Mouse (Mus musculus) CH12.LX (cell line): ENCODE measurements around the gene Lrrc4b.

Experiments
- CHD1 ChIP-seq: IDR thresholded peaks from 2 replicates; pipeline ENCODE4 v1.6.1; 2012; ENCODE audit warnings: low read depth, low read length, improper control_type of control experiment, inconsistent platforms
- CTCF ChIP-seq, 2 experiments: IDR thresholded peaks in 1 of 2; conservative IDR thresholded peaks in 1 of 2; 2 replicates each; pipeline ENCODE4 v1.5.1; 2011 to 2012; ENCODE audit warnings: low read depth in 2 of 2, low read length in 2 of 2, improper control_type of control experiment in 1 of 2, inconsistent platforms in 1 of 2, mild to moderate bottlenecking in 1 of 2, moderate library complexity in 1 of 2
- E2F4 ChIP-seq: IDR thresholded peaks from 2 replicates; pipeline ENCODE4 v1.6.1; 2011; ENCODE audit warnings: low read depth, low read length, improper control_type of control experiment; ENCODE audit not compliant: insufficient replicate concordance
- EP300 ChIP-seq: IDR thresholded peaks from 2 replicates; pipeline ENCODE4 v1.6.1; 2011; ENCODE audit warnings: low read length, improper control_type of control experiment
- GABPA ChIP-seq: IDR thresholded peaks from 2 replicates; pipeline ENCODE4 v1.6.1; 2012; ENCODE audit warnings: low read depth, low read length, improper control_type of control experiment, inconsistent platforms; ENCODE audit not compliant: insufficient replicate concordance
- JUND ChIP-seq: conservative IDR thresholded peaks from 2 replicates; pipeline ENCODE4 v1.6.1; 2011; ENCODE audit warnings: low read depth, low read length, improper control_type of control experiment
- KAT2A ChIP-seq: IDR thresholded peaks from 2 replicates; pipeline ENCODE4 v1.6.1; 2012; ENCODE audit warnings: low read length, improper control_type of control experiment, inconsistent platforms; ENCODE audit not compliant: insufficient replicate concordance
- MAFK ChIP-seq: IDR thresholded peaks from 2 replicates; pipeline ENCODE4 v1.6.1; 2011; ENCODE audit warnings: low read length, improper control_type of control experiment; ENCODE audit not compliant: insufficient replicate concordance
- MXI1 ChIP-seq: IDR thresholded peaks from 2 replicates; pipeline ENCODE4 v1.6.1; 2011; ENCODE audit warnings: mild to moderate bottlenecking, low read depth, low read length, improper control_type of control experiment
- POLR2A ChIP-seq: IDR thresholded peaks from 2 replicates; pipeline ENCODE4 v1.6.1; 2011; ENCODE audit warnings: low read depth, mild to moderate bottlenecking, improper control_type of control experiment, low read length
- TCF12 ChIP-seq: IDR thresholded peaks from 2 replicates; pipeline ENCODE4 v1.6.1; 2014; ENCODE audit warnings: low read depth, mild to moderate bottlenecking, inconsistent platforms, low read length, improper control_type of control experiment
- ZC3H11A ChIP-seq: IDR thresholded peaks from 2 replicates; pipeline ENCODE4 v1.6.1; 2012; ENCODE audit warnings: low read depth, mild to moderate bottlenecking, inconsistent platforms, low read length, improper control_type of control experiment

- TF ChIP-seq CHD1 (no peak), TCF12 (no peak), MAFK (no peak), E2F4 (no peak), CTCF (conservative IDR thresholded peaks at IDR 0.05 in 1 of 2, IDR thresholded peaks at IDR 0.05 in 1 of 2; ENCODE audit: low read depth in 2 of 2, low read length in 2 of 2) (no peak), JUND (no peak), POLR2A (no peak), EP300 (no peak), ZC3H11A (no peak), GABPA (no peak), MXI1 (peak; percentile 57; the same call in 1 of the 2 replicates), KAT2A (no peak)
These were observed 5.3 kb downstream of the Lrrc4b start for GRCm38 (mm10) chr7:44434089-44434488.
